Mouse (Mus musculus) embryonic fibroblast, embryonic 13.5 days (primary cell): ENCODE measurements around the gene Erbb2.

Experiments used
- CTCF ChIP-seq: IDR thresholded peaks from 2 replicates; pipeline ENCODE4 v1.5.1; 2011; ENCODE audit warnings: mild to moderate bottlenecking, control low read depth, low read length, moderate library complexity, borderline replicate concordance; ENCODE audit not compliant: insufficient read depth
- POLR2A ChIP-seq: IDR thresholded peaks from 2 replicates; pipeline ENCODE4 v1.6.1; 2011; ENCODE audit warnings: low read depth, mild to moderate bottlenecking, control low read depth, low read length, moderate library complexity

DNA sequence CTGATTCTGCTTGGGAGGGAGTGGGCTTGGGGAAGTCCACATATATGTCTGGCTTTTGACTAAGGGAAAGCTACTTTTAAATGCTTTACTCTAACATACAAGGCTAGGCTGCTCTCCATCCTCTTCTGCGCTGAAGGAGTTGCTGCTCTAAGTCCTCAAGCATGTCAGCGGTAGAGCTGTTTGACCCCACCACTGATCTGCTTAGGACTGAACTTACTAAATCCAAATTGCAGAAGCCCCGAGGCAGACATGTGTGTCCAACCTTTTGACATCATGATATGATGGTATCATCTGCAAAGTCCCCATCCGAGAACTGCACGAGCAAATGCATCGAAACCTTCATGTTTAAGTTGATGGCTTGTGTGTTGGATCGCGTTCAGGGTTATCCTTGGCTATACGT, 47.6 kb downstream of the Erbb2 start:
- TF ChIP-seq CTCF (no peak), POLR2A (no peak)
